Mouse (Mus musculus) heart, embryonic 15.5 days (tissue): ENCODE measurements around the gene Gm525. TPM values are rescaled to one million over a fixed set of nuclear protein-coding genes. Genes with fewer than 3 reads are reported as not detected.

Experiments used
- ATAC-seq: fragments of 200-750 bp; cut with Nextera tagmentation; replicated peaks from 2 replicates; pipeline ENCODE4 v1.8.0; 2017; ENCODE audit warnings: low read depth, moderate TSS enrichment; ENCODE audit not compliant: insufficient number of reproducible peaks, insufficient read depth, low FRiP score
- H3K27ac ChIP-seq: fragments of 300-500 bp; sonication (generic); 2 replicates; pipeline ENCODE4 v1.5.1; 2015; ENCODE audit warnings: mild to moderate bottlenecking, inconsistent platforms
- H3K27me3 ChIP-seq: fragments of 300-500 bp; sonication (generic); 2 replicates; pipeline ENCODE4 v1.6.1; 2015; ENCODE audit warnings: inconsistent platforms
- H3K36me3 ChIP-seq: fragments of 300-500 bp; sonication (generic); 2 replicates; pipeline ENCODE4 v1.6.1; 2015; ENCODE audit warnings: mild to moderate bottlenecking, inconsistent platforms
- H3K4me1 ChIP-seq: fragments of 300-500 bp; sonication (generic); replicated peaks from 2 replicates; pipeline ENCODE4 v1.6.1; 2015; ENCODE audit warnings: inconsistent platforms
- H3K4me2 ChIP-seq: fragments of 300-500 bp; sonication (generic); 2 replicates; pipeline ENCODE4 v1.6.1; 2015; ENCODE audit warnings: inconsistent platforms, mild to moderate bottlenecking, moderate library complexity
- H3K4me3 ChIP-seq: fragments of 300-500 bp; sonication (generic); 2 replicates; pipeline ENCODE4 v1.5.1; 2015; ENCODE audit warnings: mild to moderate bottlenecking, inconsistent platforms
- H3K9ac ChIP-seq: fragments of 300-500 bp; sonication (generic); 2 replicates; pipeline ENCODE4 v1.6.1; 2015; ENCODE audit warnings: mild to moderate bottlenecking, inconsistent platforms
- H3K9me3 ChIP-seq: fragments of 300-500 bp; sonication (generic); replicated peaks from 2 replicates; pipeline ENCODE4 v1.6.1; 2016; ENCODE audit warnings: inconsistent platforms
- WGBS: fragments of 180-500 bp; shearing (Covaris S2); methylation state at CpG from one replicate; pipeline ENCODE4 v1.1.7; 2015; ENCODE audit warnings: mixed read lengths; 5-methylcytosine and 5-hydroxymethylcytosine counted together
- polyA plus RNA-seq: library from polyadenylated mRNA; unstranded; fragments of >200 nt; fragmentation: Nextera tagmentation; extraction: Ambion mirVana; gene quantifications from 2 replicates; pipeline ENCODE4 v1.2.1, GENCODE M21; 2015

The Gm525 gene
- polyA plus RNA-seq = 1.1 and 5.0 TPM in 2 replicates

GRCm38 (mm10) chr11:89073541-89073940, at the start of gene Gm525:
Gene Gm525, plus strand, starts transcription at chr11:89073841.
- no peak for ATAC-seq
- Histone ChIP-seq H3K4me3 (no peak within 1 kb of the TSS), H3K4me2 (no peak within 1 kb of the TSS), H3K27ac (no peak within 1 kb of the TSS), H3K9ac (no peak within 1 kb of the TSS), H3K9me3 (no peaks in the 10 kb centered on the region), H3K36me3 (no peaks in the 10 kb centered on the region), H3K27me3 (no peaks in the 10 kb centered on the region), H3K4me1 (peaks cover 2% of the 10 kb centered on the region; the same call in 1 of the 2 replicates)
- 79% methylated on average over 8 of the region's 8 CpGs for WGBS

- H3K4me3 ChIP-seq = no peak overlapping the region
- no peaks in the 10 kb centered on the region for H3K9me3 ChIP-seq
- no peaks in the 10 kb centered on the region for H3K27me3 ChIP-seq
- ATAC-seq = peak; percentile 28
- WGBS = 36% methylated on average over 11 of the region's 11 CpGs
- peaks cover 35% of the 10 kb centered on the region for H3K4me1 ChIP-seq
- peak overlapping the region; percentile 41 for H3K27ac ChIP-seq
- no peak overlapping the region for H3K9ac ChIP-seq
- H3K36me3 ChIP-seq = no peaks in the 10 kb centered on the region
- H3K4me2 ChIP-seq = no peak overlapping the region
These were observed 49.3 kb upstream of the Gm525 start for GRCm38 (mm10) chr11:89024181-89024881.

- H3K27me3 ChIP-seq = no peaks in the 10 kb centered on the region
- ATAC-seq = no peak
- H3K9me3 ChIP-seq = no peaks in the 10 kb centered on the region
- WGBS = 71% methylated on average over 3 of the region's 3 CpGs
- H3K36me3 ChIP-seq = no peaks in the 10 kb centered on the region
- H3K4me3 ChIP-seq = no peak overlapping the region
- no peak overlapping the region for H3K4me2 ChIP-seq
- H3K4me1 ChIP-seq = peaks cover 35% of the 10 kb centered on the region
- H3K27ac ChIP-seq = no peak overlapping the region
- no peak overlapping the region for H3K9ac ChIP-seq
These were observed 48.0 kb upstream of the Gm525 start for GRCm38 (mm10) chr11:89025603-89026002.

GRCm38 (mm10) chr11:89026117-89026516, 47.5 kb upstream of the Gm525 start:
- WGBS = 88% methylated on average over 3 of the region's 3 CpGs
- Histone ChIP-seq H3K36me3 (no peaks in the 10 kb centered on the region), H3K9me3 (no peaks in the 10 kb centered on the region), H3K4me1 (peaks cover 32% of the 10 kb centered on the region), H3K4me3 (no peak overlapping the region), H3K27me3 (no peaks in the 10 kb centered on the region), H3K9ac (no peak overlapping the region), H3K4me2 (no peak overlapping the region), H3K27ac (no peak overlapping the region)
- no peak for ATAC-seq

GRCm38 (mm10) chr11:89027955-89028361, 45.7 kb upstream of the Gm525 start:
- H3K27ac ChIP-seq = peak overlapping the region; percentile 33
- H3K4me2 ChIP-seq = no peak overlapping the region
- H3K4me3 ChIP-seq = no peak overlapping the region
- WGBS = 64% methylated on average over 10 of the region's 10 CpGs
- H3K9ac ChIP-seq = no peak overlapping the region
- peaks cover 23% of the 10 kb centered on the region for H3K4me1 ChIP-seq
- ATAC-seq = no peak
- H3K27me3 ChIP-seq = no peaks in the 10 kb centered on the region
- no peaks in the 10 kb centered on the region for H3K9me3 ChIP-seq
- no peaks in the 10 kb centered on the region for H3K36me3 ChIP-seq

- no peaks in the 10 kb centered on the region for H3K9me3 ChIP-seq
- H3K9ac ChIP-seq = no peak overlapping the region
- no peaks in the 10 kb centered on the region for H3K27me3 ChIP-seq
- no peak overlapping the region for H3K4me3 ChIP-seq
- WGBS = 13% methylated on average over 10 of the region's 10 CpGs
- H3K4me2 ChIP-seq = no peak overlapping the region
- peaks cover 23% of the 10 kb centered on the region for H3K4me1 ChIP-seq
- peak overlapping the region; percentile 33 for H3K27ac ChIP-seq
- ATAC-seq = peak; percentile 69
- no peaks in the 10 kb centered on the region for H3K36me3 ChIP-seq
These were observed 44.7 kb upstream of the Gm525 start for GRCm38 (mm10) chr11:89028871-89029405.

GRCm38 (mm10) chr11:89030552-89030951, 43.1 kb upstream of the Gm525 start:
- Histone ChIP-seq H3K9ac (no peak overlapping the region), H3K4me1 (peaks cover 13% of the 10 kb centered on the region), H3K4me3 (no peak overlapping the region), H3K36me3 (no peaks in the 10 kb centered on the region), H3K27ac (no peak overlapping the region), H3K9me3 (no peaks in the 10 kb centered on the region), H3K27me3 (no peaks in the 10 kb centered on the region), H3K4me2 (no peak overlapping the region)
- no peak for ATAC-seq
- WGBS = 79% methylated on average over 6 of the region's 6 CpGs

GRCm38 (mm10) chr11:89031189-89031588, 42.5 kb upstream of the Gm525 start:
- H3K9ac ChIP-seq = no peak overlapping the region
- H3K4me2 ChIP-seq = no peak overlapping the region
- peaks cover 11% of the 10 kb centered on the region for H3K4me1 ChIP-seq
- no peak overlapping the region for H3K4me3 ChIP-seq
- no peak overlapping the region for H3K27ac ChIP-seq
- no peaks in the 10 kb centered on the region for H3K9me3 ChIP-seq
- ATAC-seq = no peak
- H3K27me3 ChIP-seq = no peaks in the 10 kb centered on the region
- 67% methylated on average over 1 of the region's 1 CpGs for WGBS
- H3K36me3 ChIP-seq = no peaks in the 10 kb centered on the region

- no peak for ATAC-seq
- no peak overlapping the region for H3K4me3 ChIP-seq
These were observed 39.0 kb upstream of the Gm525 start for GRCm38 (mm10) chr11:89034592-89034991.

GRCm38 (mm10) chr11:89035552-89035951, 38.1 kb upstream of the Gm525 start:
- Histone ChIP-seq H3K9ac (no peak overlapping the region), H3K36me3 (peaks cover 25% of the 10 kb centered on the region), H3K4me2 (no peak overlapping the region), H3K4me3 (no peak overlapping the region), H3K27ac (no peak overlapping the region), H3K9me3 (no peaks in the 10 kb centered on the region), H3K4me1 (no peaks in the 10 kb centered on the region), H3K27me3 (no peaks in the 10 kb centered on the region)
- ATAC-seq = no peak
- 73% methylated on average over 3 of the region's 3 CpGs for WGBS

More at GRCm38 (mm10) chr11:89034592-89034991, 39.0 kb upstream of the Gm525 start:
- Histone ChIP-seq H3K4me2 (no peak overlapping the region), H3K27ac (no peak overlapping the region), H3K9me3 (no peaks in the 10 kb centered on the region), H3K27me3 (no peaks in the 10 kb centered on the region), H3K9ac (no peak overlapping the region), H3K4me1 (no peaks in the 10 kb centered on the region), H3K36me3 (peaks cover 15% of the 10 kb centered on the region)

GRCm38 (mm10) chr11:89038496-89038895, 35.1 kb upstream of the Gm525 start:
- no peaks in the 10 kb centered on the region for H3K9me3 ChIP-seq
- WGBS = 82% methylated on average over 6 of the region's 6 CpGs
- H3K4me1 ChIP-seq = no peaks in the 10 kb centered on the region
- peaks cover 44% of the 10 kb centered on the region for H3K36me3 ChIP-seq
- no peak overlapping the region for H3K4me2 ChIP-seq
- ATAC-seq = no peak
- H3K27me3 ChIP-seq = no peaks in the 10 kb centered on the region
- no peak overlapping the region for H3K4me3 ChIP-seq
- H3K27ac ChIP-seq = no peak overlapping the region
- H3K9ac ChIP-seq = no peak overlapping the region

GRCm38 (mm10) chr11:89039325-89039724, 34.3 kb upstream of the Gm525 start:
- Histone ChIP-seq H3K36me3 (peaks cover 50% of the 10 kb centered on the region), H3K9me3 (no peaks in the 10 kb centered on the region), H3K9ac (no peak overlapping the region), H3K27ac (no peak overlapping the region), H3K4me3 (no peak overlapping the region), H3K27me3 (no peaks in the 10 kb centered on the region), H3K4me1 (no peaks in the 10 kb centered on the region), H3K4me2 (no peak overlapping the region)
- ATAC-seq = no peak
- WGBS = 20% methylated on average over 3 of the region's 3 CpGs
